Mouse (Mus musculus) kidney, postnatal 0 days (tissue): Measurements from ENCODE around the gene 1700016C15Rik. TPM values are rescaled to one million over a fixed set of nuclear protein-coding genes. Genes with fewer than 3 reads are reported as not detected.

ENCODE experiments used
- ATAC-seq: fragments of 200-750 bp; cut with Nextera tagmentation; replicated peaks from 2 replicates; pipeline ENCODE4 v1.8.0; 2017; ENCODE audit warnings: low read depth, moderate number of reproducible peaks, moderate TSS enrichment, moderate library complexity; ENCODE audit not compliant: low FRiP score
- DNase-seq: peaks from one replicate; pipeline ENCODE4 v3.0.0-alpha.2; 2016; ENCODE audit warnings: low spot score
- H3K27ac ChIP-seq: fragments of 300-500 bp; sonication (generic); 2 replicates; pipeline ENCODE4 v1.5.1; 2014; ENCODE audit warnings: mild to moderate bottlenecking
- H3K27me3 ChIP-seq: fragments of 300-500 bp; sonication (generic); 2 replicates; pipeline ENCODE4 v1.6.1; 2014; ENCODE audit warnings: low read length, mixed read lengths; ENCODE audit not compliant: insufficient read depth
- H3K36me3 ChIP-seq: fragments of 300-500 bp; sonication (generic); 2 replicates; pipeline ENCODE4 v1.6.1; 2014; ENCODE audit warnings: low read length, mixed read lengths; ENCODE audit not compliant: insufficient read depth
- H3K4me1 ChIP-seq: fragments of 300-500 bp; sonication (generic); replicated peaks from 2 replicates; pipeline ENCODE4 v1.6.1; 2014; ENCODE audit warnings: antibody characterized with exemption, low read length, mixed read lengths; ENCODE audit not compliant: insufficient read depth
- H3K4me2 ChIP-seq: fragments of 300-500 bp; sonication (generic); 2 replicates; pipeline ENCODE4 v1.6.1; 2014; ENCODE audit warnings: mild to moderate bottlenecking, low read length, moderate library complexity, mixed read lengths
- H3K4me3 ChIP-seq: fragments of 300-500 bp; sonication (generic); replicated peaks from 2 replicates; pipeline ENCODE4 v1.5.1; 2014; ENCODE audit warnings: low read depth, low read length
- H3K9ac ChIP-seq: fragments of 300-500 bp; sonication (generic); 2 replicates; pipeline ENCODE4 v1.6.1; 2014; ENCODE audit warnings: low read depth, low read length
- H3K9me3 ChIP-seq: fragments of 300-500 bp; sonication (generic); replicated peaks from 2 replicates; pipeline ENCODE4 v1.6.1; 2016; ENCODE audit warnings: low read length, inconsistent platforms, mixed read lengths
- CTCF ChIP-seq: IDR thresholded peaks from 2 replicates; pipeline ENCODE4 v1.5.1; 2016; ENCODE audit warnings: antibody characterized with exemption, low read depth, mild to moderate bottlenecking, moderate library complexity
- WGBS: fragments of 180-500 bp; shearing (Covaris S2); extraction: QIAGEN DNeasy Blood & Tissue Kit; methylation state at CpG from one replicate; pipeline ENCODE4 v1.1.7; 2014; 5-methylcytosine and 5-hydroxymethylcytosine counted together
- polyA plus RNA-seq: library from polyadenylated mRNA; unstranded; fragments of >200 nt; fragmentation: Nextera tagmentation; extraction: Ambion mirVana; gene quantifications from 2 replicates; pipeline ENCODE4 v1.2.1, GENCODE M21; 2015

The 1700016C15Rik gene
- polyA plus RNA-seq, 1 experiment from 2014 or later, result 9.1 TPM

DNA sequence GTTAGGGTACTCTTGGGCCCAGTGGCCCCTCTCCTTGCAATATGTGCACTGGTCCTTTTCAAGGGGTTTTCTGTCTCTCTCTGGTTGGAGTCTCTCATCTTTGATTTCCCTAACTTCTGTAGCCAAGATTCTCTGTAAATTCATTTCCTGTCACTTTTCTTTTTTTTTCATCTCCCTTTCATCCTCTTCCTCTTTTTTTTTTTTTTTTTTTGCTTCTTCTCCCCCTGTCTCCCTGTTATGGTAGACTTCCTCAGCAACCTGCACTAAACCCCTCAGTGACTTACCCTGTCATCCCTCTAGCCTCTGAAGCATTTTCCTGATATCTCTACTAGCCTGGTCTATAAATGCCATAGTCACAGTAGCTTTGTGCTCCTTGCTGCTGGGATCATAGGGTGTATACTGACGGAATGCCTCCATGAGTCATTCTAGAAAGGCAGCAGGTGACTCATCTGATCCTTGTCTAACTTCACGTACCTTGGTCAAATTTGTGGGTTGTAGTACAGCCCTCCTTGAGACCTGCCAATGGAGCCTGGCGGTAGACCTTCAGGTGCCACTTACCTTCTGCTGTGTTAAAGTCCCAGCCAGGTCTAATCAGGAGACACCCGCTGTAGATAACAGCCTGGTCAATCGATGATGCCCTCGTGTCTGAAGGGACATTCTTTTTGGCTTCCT, 18.4 kb downstream of the 1700016C15Rik start:
- ATAC-seq (no peak), DNase-seq (no peak)
- H3K9me3 ChIP-seq, result 0 out of 2 replicates have a peak, but pooled peaks cover 12% of the 10 kb centered on the region
- H3K36me3 ChIP-seq, result no peaks in the 10 kb centered on the region
- no peak overlapping the region for H3K4me2 ChIP-seq
- H3K4me3 ChIP-seq, result no peak overlapping the region
- no peak overlapping the region for H3K9ac ChIP-seq
- 95% methylated on average over 6 of the region's 6 CpGs for WGBS
- H3K4me1 ChIP-seq, result no peaks in the 10 kb centered on the region
- no peaks in the 10 kb centered on the region for H3K27me3 ChIP-seq
- H3K27ac ChIP-seq, result no peak overlapping the region
- TF ChIP-seq CTCF, result no peak

DNA sequence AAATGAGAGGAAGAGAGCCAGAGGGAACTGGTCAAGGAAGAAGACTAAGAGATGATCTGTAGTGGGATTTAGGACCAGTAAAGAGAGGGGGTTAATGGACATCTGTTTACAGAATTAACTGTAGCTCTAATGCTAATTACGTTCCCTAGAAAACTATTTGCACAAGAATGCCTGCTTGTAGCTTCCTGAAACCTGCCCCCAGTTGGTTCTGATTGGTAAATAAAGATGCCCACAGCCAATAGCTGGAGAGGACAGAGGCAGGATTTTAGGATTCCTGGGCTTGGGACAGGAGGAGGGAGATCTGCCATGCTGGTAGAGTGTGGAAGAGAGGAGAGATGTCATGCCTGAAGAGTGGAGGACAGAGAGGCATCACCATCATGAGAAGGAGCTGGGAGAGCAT, 23.9 kb downstream of the 1700016C15Rik start:
- 71% methylated on average over 1 of the region's 1 CpGs for WGBS
- Histone ChIP-seq H3K27me3 (no peaks in the 10 kb centered on the region), H3K27ac (no peak overlapping the region), H3K36me3 (no peaks in the 10 kb centered on the region), H3K9ac (no peak overlapping the region), H3K9me3 (0 out of 2 replicates have a peak, but pooled peaks cover 12% of the 10 kb centered on the region), H3K4me2 (no peak overlapping the region), H3K4me1 (no peaks in the 10 kb centered on the region), H3K4me3 (no peak overlapping the region)
- DNase-seq, result no peak
- TF ChIP-seq CTCF, result no peak
- ATAC-seq, result no peak

DNA sequence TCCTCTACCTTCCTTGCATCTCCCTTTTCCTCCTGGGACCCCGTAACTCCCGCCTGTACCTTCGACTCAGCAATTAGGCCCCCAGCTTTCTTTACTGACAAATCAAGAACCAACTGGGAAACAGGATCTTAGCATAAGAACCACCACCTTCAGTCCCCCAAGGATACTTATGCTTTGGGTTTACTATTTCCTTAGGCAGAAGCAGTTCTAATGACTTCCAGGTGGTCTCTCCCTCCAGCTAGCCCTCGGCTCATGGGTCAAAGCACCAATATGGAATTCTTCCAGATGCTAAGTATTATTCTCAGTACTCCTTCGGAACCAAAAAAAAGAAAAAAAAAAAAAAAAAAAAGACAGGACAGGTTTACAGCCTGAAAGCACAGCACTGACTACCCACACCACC, 27.6 kb downstream of the 1700016C15Rik start:
- 73% methylated on average over 5 of the region's 5 CpGs for WGBS
- no peak for DNase-seq

DNA sequence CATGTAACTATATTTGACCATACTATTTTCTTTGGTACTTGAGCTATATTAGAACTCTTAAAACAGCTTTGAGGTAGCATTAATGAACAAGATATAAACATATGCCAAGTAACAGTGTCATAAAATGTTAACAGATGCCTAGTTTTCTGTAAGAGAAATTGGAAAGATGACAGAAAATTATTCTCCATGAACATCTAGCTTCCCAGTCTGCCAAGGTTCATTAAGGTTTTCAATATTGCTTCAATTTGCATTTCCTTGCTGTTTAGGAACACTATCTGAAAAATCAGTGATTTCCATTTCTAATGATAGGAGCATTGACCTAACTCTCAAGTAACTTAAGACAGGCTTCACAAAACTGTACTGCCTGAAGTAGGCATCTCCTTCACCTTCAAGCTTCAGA, 39.3 kb downstream of the 1700016C15Rik start:
- H3K4me2 ChIP-seq, result no peak overlapping the region

More for the DNA sequence above, 27.6 kb downstream of the 1700016C15Rik start:
- Histone ChIP-seq H3K4me3 (no peak overlapping the region), H3K4me2 (no peak overlapping the region), H3K4me1 (no peaks in the 10 kb centered on the region), H3K9ac (no peak overlapping the region), H3K9me3 (no peaks in the 10 kb centered on the region), H3K27me3 (no peaks in the 10 kb centered on the region), H3K27ac (no peak overlapping the region), H3K36me3 (no peaks in the 10 kb centered on the region)
- TF ChIP-seq CTCF, result no peak
- ATAC-seq, result no peak

DNA sequence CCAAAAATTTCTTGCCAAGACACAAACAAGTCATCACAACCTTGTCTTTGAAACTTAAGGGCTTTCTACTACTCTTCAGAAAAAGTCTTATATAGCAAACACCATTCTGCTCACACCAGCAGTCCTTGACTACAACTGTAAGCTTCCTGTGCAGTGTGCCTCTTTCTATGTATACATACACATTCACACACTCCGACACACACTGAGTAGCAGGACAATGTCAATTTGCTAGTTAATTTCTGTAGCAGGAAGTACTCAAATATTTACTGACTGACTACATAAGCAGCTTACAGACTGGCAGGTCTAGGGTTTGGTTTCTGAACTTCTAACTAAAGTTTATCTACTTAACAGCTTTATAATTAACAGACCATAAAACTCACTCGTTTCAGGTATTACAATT, 47.8 kb downstream of the 1700016C15Rik start:
- 58% methylated on average over 2 of the region's 2 CpGs for WGBS
- Histone ChIP-seq H3K4me2 (no peak overlapping the region), H3K27ac (no peak overlapping the region), H3K27me3 (no peaks in the 10 kb centered on the region), H3K4me3 (no peak overlapping the region), H3K4me1 (no peaks in the 10 kb centered on the region), H3K9ac (no peak overlapping the region), H3K36me3 (peaks cover 33% of the 10 kb centered on the region), H3K9me3 (no peaks in the 10 kb centered on the region)
- ATAC-seq, result no peak
- no peak for TF ChIP-seq CTCF
- no peak for DNase-seq

More for the DNA sequence above, 39.3 kb downstream of the 1700016C15Rik start:
- TF ChIP-seq CTCF, result no peak
- Histone ChIP-seq H3K9me3 (no peaks in the 10 kb centered on the region), H3K9ac (no peak overlapping the region), H3K4me3 (no peak overlapping the region), H3K36me3 (peaks cover 14% of the 10 kb centered on the region), H3K27me3 (no peaks in the 10 kb centered on the region), H3K4me1 (no peaks in the 10 kb centered on the region), H3K27ac (no peak overlapping the region)
- ATAC-seq (no peak), DNase-seq (no peak)

DNA sequence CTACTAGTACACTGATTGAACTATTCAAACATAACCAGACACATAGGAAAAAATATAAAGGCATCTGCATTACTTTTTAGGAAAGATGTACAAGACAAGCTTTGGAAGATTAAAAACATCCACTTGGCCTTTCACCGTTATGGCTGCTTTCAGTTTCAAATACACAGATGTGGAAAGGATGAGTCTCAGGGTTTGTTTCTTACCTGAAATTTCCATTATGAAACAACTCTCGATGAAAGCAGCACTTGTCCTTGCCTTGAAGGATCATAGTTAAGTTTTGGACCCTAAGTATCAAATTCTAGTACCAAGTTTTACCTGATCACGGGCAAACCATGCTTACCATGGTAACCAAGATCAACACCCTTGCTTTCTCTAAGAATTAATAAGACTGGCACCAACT, 63.2 kb downstream of the 1700016C15Rik start:
- Histone ChIP-seq H3K27ac (no peak overlapping the region), H3K4me2 (no peak overlapping the region), H3K4me3 (no peak overlapping the region), H3K27me3 (no peaks in the 10 kb centered on the region), H3K9ac (no peak overlapping the region), H3K9me3 (no peaks in the 10 kb centered on the region; the same call in 1 of the 2 replicates), H3K4me1 (peaks cover 4% of the 10 kb centered on the region), H3K36me3 (no peaks in the 10 kb centered on the region)
- TF ChIP-seq CTCF, result no peak
- no peak for ATAC-seq
- 92% methylated on average over 3 of the region's 3 CpGs for WGBS
- DNase-seq, result no peak

DNA sequence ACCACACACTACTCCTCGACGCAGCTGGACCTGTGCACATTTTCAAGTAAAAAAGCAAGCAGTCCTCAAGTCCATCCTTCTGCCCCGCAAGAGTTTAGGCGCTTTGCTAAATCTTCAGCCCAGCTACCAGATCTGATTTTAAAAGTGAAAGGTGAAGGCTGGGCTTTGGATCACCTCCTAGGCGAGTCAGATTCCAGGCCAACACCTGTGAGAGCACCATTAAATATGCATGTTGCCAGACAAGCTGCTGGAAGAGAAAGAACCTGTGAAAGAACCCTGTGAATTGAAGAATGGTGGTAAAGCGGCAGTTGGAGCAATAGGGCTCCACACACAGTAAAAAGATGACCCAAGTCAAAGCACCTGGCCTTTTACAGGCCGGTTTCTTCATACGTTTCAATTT, 65.3 kb downstream of the 1700016C15Rik start:
- Histone ChIP-seq H3K27me3 (no peaks in the 10 kb centered on the region), H3K27ac (peak overlapping the region; percentile 70), H3K9ac (peak overlapping the region; percentile 89), H3K9me3 (no peaks in the 10 kb centered on the region; the same call in 1 of the 2 replicates), H3K4me1 (peaks cover 4% of the 10 kb centered on the region), H3K36me3 (no peaks in the 10 kb centered on the region), H3K4me2 (peak overlapping the region; percentile 74), H3K4me3 (peak overlapping the region; percentile 92)
- ATAC-seq (no peak), DNase-seq (peak; percentile 11)
- WGBS, result 5% methylated on average over 8 of the region's 8 CpGs
- TF ChIP-seq CTCF, result no peak
